In the genomic region with DNA sequence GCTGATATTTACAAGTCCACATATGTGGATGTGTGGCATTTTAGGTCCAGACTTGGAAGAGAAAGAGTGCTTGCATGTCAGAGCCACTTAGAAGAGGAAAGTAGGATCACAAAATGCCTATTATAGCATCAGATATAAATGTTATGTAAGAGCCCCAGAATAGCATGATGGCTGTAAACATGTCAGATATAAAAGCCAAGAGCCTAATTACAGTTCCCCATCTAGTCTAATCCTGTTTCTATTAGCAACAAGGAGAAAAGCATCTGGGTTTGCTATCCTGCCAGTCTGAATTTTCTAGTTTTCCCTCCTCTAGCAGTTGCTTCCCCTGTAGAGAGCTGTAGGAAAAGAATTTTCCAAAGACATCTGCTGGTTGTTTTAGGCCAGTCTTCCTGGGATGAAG, we compare ENCODE assay signal across 19 mouse cellular contexts.
DNase-seq lines count a peak whose midpoint lies in the region; ATAC-seq and TF ChIP-seq lines count a peak whose summit lies in the region.
"Had no signal": no experiment of that assay in that cellular context is flagged by ENCODE, and none has a peak within 500 bp of the region (broad histone marks: within the 10 kb centered on the region; RNA-seq: fewer than 3 reads in every experiment).

No protein-coding gene starts in this region.

- no peak for TF ChIP-seq CTCF in layer of hippocampus, adult 2 months (conservative IDR thresholded peaks at IDR 0.05)
- TF ChIP-seq CTCF in forebrain, postnatal 0 days (IDR thresholded peaks at IDR 0.05; ENCODE audit: low read depth) = no peak
- TF ChIP-seq CTCF in gastrocnemius, adult 2 months (IDR thresholded peaks at IDR 0.05) = no peak

- H3K9me3 ChIP-seq in forebrain, postnatal 0 days (ENCODE audit: low read length) = no peaks in the 10 kb centered on the region
- H3K9me3 ChIP-seq: heart, embryonic 13.5 days; hindbrain, embryonic 15.5 days; megakaryocyte, embryonic 14.5 days; neural tube, embryonic 12.5 days had no signal

- peak; percentile 83 for ATAC-seq in forebrain, postnatal 0 days
- ATAC-seq: intestine, embryonic 16.5 days; liver, postnatal 0 days had no signal

- no peaks in the 10 kb centered on the region for H3K36me3 ChIP-seq in forebrain, postnatal 0 days (ENCODE audit: insufficient read depth)
- H3K36me3 ChIP-seq: heart, embryonic 13.5 days; hindbrain, embryonic 15.5 days; neural tube, embryonic 12.5 days had no signal

- H3K9ac ChIP-seq in forebrain, postnatal 0 days = no peak overlapping the region
- H3K9ac ChIP-seq: heart, embryonic 13.5 days; hindbrain, embryonic 15.5 days; liver, postnatal 0 days; neural tube, embryonic 12.5 days had no signal

- intact Hi-C loops in gastrocnemius, adult 2 months (cut with DNase I) = no loop called here

- H3K4me2 ChIP-seq in forebrain, postnatal 0 days (ENCODE audit: low read depth) = no peak overlapping the region
- H3K4me2 ChIP-seq: heart, embryonic 13.5 days; hindbrain, embryonic 15.5 days; neural tube, embryonic 12.5 days had no signal

- H3K27ac ChIP-seq in layer of hippocampus, adult 2 months = peak overlapping the region; percentile 93
- peak overlapping the region; percentile 45 for H3K27ac ChIP-seq in forebrain, postnatal 0 days (ENCODE audit: low read depth, low read length)
- H3K27ac ChIP-seq in gastrocnemius, adult 2 months = no peak overlapping the region
- H3K27ac ChIP-seq: heart, embryonic 13.5 days; hindbrain, embryonic 15.5 days; neural tube, embryonic 12.5 days had no signal

- H3K27me3 ChIP-seq in forebrain, postnatal 0 days (ENCODE audit: insufficient read depth, low read length) = no peaks in the 10 kb centered on the region
- H3K27me3 ChIP-seq: heart, embryonic 13.5 days; hindbrain, embryonic 15.5 days; megakaryocyte, embryonic 14.5 days; neural tube, embryonic 12.5 days had no signal

- H3K4me3 ChIP-seq in layer of hippocampus, adult 2 months = no peak overlapping the region
- H3K4me3 ChIP-seq in forebrain, postnatal 0 days (ENCODE audit: low read depth, low read length) = no peak overlapping the region
- no peak overlapping the region for H3K4me3 ChIP-seq in gastrocnemius, adult 2 months
- H3K4me3 ChIP-seq: heart, embryonic 13.5 days; hindbrain, embryonic 15.5 days; megakaryocyte, embryonic 14.5 days; neural tube, embryonic 12.5 days had no signal

- peak; percentile 15 for DNase-seq in cerebellum, adult 9-11 months
- no peak for DNase-seq in cerebellum, postnatal 4 days (ENCODE audit: low spot score in 2 of 2)
- DNase-seq in layer of hippocampus, adult 2 months (ENCODE audit: low spot score in 2 of 2) = peak; percentile 33 to 64
- no peak for DNase-seq in layer of hippocampus, postnatal 25 days (ENCODE audit: extremely low spot score in 1 of 2, low spot score in 1 of 2)
- peak; percentile 88 for DNase-seq in brain, adult 2 months (ENCODE audit: low read depth, low spot score)
- peak; percentile 59 for DNase-seq in forebrain, postnatal 0 days
- DNase-seq in urinary bladder, postnatal 4 days (ENCODE audit: low spot score in 2 of 2) = no peak
- no peak for DNase-seq in gastrocnemius, adult 2 months
- DNase-seq: adrenal gland, adult 2 months; heart, postnatal 36 days; kidney, postnatal 10 days; liver; liver, postnatal 0 days; lung, postnatal 14 days had no signal

- H3K4me1 ChIP-seq in forebrain, postnatal 0 days (ENCODE audit: insufficient read depth) = peaks cover 9% of the 10 kb centered on the region
- H3K4me1 ChIP-seq: heart, embryonic 13.5 days; hindbrain, embryonic 15.5 days; megakaryocyte, embryonic 14.5 days; neural tube, embryonic 12.5 days had no signal

Comparison
In these comparisons a context has a peak if more than half of its experiments do, and no peak if none do; other contexts are left out.
1. DNase-seq: peak in cerebellum, adult 9-11 months (single experiment), layer of hippocampus, adult 2 months (2 of 2), brain, adult 2 months (single experiment) and forebrain, postnatal 0 days (single experiment); none in cerebellum, postnatal 4 days (0 of 2), layer of hippocampus, postnatal 25 days (0 of 2), urinary bladder, postnatal 4 days (0 of 2) and gastrocnemius, adult 2 months (single experiment).